Mouse (Mus musculus): ENCODE measurements around the gene Myrip.

The Myrip gene

DNA sequence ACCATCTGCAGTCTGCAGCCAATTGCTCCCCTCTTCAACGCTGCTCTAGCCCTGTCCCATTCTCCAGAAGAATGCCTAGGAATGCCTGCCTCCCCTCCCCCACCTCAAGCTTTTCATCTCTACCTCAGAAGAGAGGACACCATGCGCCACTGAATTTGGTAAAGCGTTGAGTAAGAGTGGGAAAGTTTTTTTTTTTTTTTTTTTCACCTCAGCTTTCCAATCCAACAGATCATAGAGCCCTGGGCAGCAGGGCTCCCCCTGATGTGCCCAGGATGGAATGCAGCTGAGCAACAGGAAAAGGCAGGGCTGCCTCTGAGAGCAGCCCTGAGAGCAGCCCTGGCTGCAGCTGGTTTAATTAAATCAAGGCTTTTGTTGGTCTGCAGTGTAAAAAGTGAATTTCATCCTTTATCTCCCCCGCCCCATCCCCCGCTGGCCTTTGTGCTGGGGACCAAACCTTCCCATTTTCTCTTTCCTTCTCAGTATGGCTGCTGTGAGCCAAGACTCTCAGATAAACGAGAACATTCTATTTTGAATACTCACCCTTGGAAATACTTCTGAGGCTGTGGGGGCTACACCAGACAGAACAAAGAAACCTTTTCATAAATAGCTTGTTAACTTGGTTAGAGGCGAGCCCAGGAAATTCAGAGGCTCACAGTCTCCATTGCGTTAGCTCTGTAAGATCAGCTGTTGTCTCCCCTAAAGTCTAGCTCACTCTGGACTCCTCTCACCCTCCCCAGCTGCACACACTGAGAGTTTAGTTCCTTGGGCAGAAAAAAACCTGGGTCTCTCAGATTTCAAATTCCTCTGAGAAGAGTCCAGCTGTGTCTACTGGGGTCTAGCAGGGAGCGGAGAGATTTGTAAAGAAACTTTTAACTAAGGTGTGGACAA lies 154.7 kb downstream of the Myrip start:
- no peak for DNase-seq (ENCODE audit: low read depth)

DNA sequence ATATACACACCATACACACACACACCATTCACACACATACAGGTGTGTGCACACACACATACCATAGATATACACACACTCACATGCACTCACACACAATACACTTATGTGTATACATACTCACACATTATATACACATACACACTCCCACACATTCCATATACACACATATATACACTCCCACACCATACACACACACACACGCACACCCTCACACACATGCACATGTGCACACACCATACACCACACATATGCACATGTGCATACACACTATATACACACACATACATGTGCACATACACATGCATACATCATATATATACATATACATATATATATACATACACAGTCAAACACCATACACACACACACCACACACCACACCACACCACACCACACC lies 169.1 kb downstream of the Myrip start:
- DNase-seq (ENCODE audit: low read depth), result no peak

DNA sequence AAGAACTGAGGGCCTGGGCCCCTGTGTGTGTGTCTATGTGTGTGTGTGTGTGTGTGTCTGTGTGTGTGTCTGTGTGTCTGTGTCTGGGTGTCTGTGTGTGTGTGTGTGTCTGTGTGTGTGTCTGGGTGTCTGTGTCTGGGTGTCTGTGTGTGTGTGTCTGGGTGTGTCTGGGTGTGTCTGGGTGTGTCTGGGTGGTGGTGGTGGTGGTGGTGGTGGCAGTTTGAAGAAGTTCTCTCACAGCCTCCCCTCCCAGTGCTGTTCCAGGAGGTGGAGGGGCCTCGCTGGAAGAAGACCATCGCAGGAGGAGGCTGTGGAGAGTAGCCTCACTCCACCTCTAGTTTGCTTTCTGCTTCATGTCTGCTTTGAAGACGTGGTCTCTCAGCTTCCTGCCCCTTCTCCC lies 180.3 kb downstream of the Myrip start:
- DNase-seq (ENCODE audit: low read depth), result no peak

DNA sequence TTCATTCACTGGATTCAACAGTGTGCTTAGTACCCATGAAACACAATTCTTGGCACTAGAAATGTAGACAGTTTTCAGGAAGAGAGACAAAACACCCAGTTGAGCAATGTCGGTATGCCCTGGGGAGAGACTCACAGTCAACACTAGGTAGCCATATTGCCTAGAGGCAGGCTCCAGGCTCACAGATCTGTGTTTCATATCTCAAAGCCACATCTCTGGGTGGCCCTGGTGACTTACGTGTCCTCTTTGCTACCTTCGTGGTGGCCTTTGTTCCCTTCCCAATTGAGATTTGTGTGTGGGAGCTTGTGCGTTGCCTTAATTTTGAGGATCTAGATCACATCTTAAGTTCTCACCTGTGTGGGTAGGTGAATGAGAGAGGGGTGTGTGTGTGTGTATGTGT lies 181.1 kb downstream of the Myrip start:
- no peak for DNase-seq (ENCODE audit: low read depth)

DNA sequence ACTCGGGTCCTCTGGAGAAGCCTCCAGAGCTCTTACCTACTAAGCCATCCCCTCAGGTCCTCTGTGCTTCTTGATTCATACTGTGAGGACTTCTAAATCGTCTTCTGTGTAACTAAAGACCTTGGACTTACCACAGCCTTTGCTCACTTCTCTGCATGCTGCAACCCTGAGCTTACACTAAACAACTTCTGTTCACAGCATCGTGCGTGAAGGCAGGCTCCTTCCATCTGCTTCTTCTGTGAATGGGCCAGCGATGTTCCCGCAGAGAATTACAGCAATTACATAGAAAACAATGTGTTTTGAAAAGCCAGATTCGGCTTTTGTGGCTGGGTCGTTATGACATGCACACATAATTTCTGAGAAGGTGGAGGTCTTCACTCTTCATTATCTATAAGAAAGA lies 181.8 kb downstream of the Myrip start:
- no peak for DNase-seq (ENCODE audit: low read depth)

DNA sequence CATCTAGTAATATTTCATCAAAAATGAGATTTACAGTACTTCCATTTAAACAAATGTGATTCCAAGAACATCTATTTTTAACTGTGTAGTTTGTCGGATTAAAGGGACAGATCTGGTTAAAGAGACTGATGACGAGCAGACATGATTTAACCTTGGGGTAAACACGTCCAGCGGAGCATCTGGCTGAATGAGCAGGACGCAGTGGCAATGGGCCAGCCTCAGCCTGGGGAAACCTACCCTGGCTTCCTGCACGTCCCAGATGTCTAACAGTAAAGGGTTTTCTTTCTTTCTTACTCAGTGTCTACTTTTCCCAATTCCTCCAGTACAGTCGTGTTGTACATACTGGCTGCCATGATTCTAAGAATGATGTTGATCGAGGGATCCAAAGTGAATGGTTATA lies 185.8 kb downstream of the Myrip start:
- no peak for DNase-seq (ENCODE audit: low read depth)

DNA sequence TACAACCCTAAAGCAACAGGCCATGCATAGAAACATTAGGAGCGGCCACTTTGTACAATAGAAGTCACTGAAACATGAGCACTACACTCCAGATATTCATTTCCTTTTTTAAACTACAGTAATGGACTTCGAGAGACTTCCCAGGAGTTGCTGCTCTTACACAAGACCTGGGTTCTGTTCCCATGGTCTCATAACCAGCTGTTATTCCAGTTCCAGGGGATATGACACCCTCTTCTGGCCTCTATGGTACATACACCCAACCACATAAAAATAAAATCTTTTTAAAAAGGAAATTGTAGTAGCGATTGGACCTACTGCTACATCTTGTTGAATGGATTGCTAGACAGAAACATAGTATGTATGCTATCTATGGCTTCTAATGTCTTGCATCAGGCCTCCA lies 190.2 kb downstream of the Myrip start:
- DNase-seq (ENCODE audit: low read depth), result peak; percentile 67

DNA sequence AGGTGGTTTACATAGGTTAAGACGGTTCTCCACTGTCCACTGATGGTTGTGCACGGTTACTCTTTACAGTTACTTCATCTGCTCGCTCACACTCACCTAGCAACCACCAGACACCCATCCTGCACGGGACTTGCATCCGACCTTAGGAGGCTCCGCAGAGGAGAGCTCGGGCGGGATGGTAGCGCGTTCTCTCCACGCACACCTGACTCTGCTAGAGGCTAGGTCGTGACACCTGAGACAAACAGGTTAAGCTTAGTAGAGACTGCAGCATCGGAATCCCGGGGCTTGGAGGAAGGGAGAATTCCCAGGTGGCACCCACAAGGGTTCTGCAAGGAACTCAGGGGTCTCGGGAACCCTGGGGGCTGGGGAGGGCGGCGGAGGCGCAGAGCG lies 190.7 kb downstream of the Myrip start, which contains the start of gene Eif1b:
Gene Eif1b (plus strand): TSS at position 223 of the 390 bp plus-strand sequence.
- no peak for DNase-seq (ENCODE audit: low read depth)

DNA sequence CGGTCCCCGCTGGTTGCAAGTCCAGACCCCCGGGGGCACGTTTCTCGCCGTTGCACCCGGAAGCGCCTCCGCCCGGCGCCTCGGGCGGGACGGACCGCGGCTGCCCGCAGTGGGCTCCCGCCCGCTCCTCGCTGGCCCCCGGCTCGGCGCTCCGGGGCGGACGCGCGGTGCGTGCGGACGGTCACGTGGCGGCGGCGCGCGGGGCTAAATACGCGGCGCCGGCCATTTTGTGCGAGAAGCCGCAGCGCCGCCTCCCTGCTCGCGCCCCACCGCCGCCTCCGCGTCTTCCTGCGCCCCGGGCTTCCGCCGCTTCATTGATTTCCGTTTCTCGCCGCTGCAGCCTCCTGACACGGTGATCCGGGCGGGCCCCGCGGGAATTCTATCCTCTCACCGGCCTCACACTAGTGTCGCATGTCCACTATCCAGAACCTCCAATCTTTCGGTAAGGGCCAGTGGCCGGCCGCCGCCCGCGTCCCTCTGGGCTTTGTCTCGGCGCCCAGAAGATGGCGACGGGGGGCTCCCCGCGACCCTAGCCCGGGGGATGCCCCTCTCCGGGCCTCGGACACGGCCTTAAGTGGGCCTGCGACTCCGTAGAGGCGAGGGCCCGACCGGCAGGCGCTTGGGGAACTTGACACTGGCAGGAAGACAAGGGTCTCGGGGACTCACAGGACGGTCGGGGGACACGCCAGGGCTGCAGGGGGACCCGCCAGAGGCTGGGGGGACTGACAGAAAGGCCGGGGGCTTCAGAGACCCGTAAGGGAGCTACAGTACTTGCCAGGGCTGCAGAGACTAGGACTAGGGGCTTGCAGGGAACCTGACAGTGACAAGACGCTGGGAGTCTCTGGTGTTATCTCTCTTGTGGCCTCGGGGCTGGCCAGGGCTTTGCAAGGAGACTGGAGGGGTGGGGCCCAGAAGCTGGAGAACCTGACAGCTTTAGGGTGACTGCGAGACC lies 191.4 kb downstream of the Myrip start:
- peak; percentile 68 for DNase-seq (ENCODE audit: low read depth)

DNA sequence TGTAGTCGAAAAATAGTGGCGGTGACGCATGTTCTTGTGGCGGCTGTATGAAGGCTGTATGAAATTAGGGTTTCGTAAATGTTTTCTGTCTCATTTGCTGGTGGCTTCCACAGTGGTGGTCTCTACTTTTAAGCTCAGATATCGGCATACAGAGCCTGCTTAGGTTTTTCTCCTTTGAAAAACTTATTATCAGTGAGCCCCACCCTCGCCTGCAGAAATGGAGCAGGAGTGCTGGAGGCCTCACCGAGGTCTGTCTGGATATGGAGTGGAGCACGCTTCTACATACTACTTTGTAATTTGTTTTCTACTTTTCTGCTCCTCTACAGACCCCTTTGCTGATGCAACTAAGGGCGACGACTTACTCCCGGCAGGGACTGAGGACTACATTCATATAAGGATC lies 192.5 kb downstream of the Myrip start:
- no peak for DNase-seq (ENCODE audit: low read depth)

DNA sequence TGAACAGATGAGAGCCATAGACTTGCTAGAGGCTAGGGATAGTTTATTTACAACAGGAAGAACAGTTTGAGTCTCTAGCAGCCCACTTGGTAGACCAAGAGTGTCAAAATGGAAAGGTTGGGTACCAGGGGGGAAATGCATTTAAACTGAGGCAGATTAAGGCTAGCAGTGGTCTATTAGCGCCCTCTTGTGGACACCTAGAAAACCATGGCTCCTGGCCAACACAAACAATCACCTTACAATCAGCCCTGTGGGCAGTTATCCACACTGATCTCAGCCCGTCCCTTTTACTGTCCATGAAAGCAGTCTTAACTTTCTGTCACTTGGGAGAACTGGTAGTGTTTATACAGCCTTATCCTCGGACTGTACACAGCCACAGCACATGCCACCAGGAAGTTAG lies 195.4 kb downstream of the Myrip start:
- DNase-seq (ENCODE audit: low read depth), result peak; percentile 78

DNA sequence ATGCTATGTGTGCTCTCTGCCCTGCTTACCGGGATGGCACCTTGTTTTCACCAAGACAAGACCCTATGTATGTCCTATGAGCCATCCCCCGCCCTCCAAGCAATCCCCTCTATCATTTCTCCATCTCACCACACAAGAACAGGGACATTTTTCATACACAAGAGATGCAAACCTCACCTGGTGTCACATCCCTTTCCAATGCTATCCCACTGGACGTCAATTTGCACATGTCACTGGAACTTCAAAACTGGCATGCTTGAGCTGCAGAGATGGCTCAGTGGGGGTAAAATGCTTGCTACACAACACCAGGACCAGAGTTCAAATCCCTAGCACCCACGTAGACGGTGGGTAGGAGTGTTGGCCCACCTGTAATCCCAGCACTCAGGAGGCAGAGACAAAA lies 196.7 kb downstream of the Myrip start:
- no peak for DNase-seq (ENCODE audit: low read depth)

DNA sequence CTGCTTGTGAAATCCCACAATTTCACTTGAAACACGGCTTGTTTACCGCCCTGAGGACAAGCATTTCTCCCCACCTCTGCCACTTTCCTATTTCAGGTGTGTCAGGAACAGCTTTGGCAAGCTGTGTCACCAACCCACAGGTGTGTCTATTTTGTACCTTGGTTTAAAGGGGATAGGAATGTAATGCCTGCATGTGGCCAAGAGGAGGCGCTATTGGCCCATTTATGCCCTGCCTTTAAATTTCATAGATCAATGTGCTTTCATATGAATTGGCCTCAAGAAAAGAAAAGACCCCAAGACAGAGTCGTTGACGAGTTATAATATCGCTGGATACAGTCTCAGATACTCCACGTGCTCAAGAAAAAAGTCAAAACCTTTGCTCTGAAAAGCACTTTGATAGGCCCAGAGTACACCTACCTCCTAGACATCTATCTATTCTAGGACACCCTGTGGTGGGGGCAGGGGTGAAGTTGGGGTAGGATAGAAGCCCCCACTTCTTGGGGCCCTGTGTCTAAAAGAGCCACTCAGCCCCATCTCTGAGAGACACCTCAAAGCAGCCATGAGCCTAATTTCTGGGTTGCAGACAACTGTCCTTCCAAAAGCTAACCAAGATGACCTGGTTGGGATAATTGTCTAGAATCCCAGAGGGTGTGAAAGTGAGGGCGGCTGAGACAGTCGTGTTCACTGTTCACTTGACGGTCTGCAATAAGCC lies 200.0 kb downstream of the Myrip start:
- peak; percentile 60 for DNase-seq (ENCODE audit: low read depth)

DNA sequence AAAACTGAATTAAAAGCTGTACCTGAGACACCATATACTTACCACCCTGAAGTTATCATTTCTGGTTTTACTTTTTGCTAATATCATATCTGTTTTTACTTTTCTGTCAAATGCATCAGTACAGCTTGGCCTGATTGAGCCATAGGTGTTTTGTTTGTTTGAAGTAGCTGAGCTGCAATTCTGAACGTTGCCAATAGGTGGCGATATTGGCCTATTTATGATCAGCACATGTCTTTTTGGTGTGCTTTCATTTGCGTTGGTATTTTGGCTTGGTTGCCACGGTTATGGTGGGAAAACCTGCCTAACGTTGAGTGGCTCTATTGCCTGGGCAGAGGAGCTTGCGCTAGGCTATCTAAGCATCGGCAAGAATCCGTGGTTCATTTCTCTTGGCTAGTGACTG lies 200.7 kb downstream of the Myrip start:
- peak; percentile 94 for DNase-seq (ENCODE audit: low read depth)

DNA sequence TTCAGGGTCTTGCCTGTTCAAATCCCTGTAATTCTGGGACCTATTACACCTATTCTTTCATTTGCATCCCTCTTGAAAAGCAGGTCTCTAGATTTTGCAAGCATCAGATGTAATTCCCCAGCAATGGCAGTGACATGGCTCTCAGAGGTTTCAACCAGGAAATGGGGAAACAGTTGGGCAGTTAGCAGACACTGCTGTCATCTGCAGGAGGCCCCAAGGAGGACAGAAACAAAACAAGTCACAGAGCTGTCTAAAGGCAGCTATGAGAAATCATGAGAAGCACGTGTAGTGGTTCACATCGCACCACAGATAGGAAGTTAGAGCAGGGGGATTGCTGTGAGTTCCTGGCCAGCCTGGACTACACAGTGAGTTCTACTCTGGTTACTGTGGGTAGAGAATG lies 203.1 kb downstream of the Myrip start:
- peak; percentile 63 for DNase-seq (ENCODE audit: low read depth)

DNA sequence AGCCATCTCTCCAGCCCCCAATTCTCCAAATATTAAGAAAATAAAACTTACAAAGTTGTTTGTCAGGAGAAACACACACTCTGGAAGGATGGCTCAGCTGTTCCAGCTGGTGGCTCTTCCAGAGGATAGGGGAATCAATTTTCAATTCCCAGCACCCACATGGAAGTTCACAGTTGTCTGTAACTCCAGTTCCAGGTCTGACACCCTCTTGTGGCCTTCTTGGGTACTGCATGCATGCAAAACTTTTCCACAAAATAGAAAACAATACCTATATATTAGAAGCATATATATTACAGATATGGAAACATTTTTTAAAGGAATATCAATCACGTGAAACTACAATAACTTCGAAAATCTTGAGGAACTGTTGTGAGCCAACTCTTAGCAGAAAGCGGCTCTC lies 210.5 kb downstream of the Myrip start:
- DNase-seq (ENCODE audit: low read depth), result no peak

DNA sequence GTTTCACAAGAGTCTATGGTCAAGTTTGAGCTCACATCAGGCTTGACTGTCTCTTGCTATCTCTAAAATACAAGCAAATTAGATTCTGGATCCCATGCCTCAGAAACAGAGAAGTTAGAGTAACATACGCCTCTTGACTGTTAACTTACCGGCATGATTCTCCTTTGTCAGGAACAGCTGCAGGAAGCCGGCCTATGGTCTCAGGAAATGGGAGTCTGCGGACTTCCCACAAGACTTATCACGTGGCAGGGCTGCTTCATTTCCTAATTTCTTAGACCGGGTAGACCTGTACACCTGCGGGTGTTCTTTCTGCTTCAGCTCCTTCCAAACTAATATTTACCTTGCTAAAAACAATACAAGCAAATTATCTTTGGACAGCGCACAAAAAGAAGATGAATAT lies 215.4 kb downstream of the Myrip start:
- peak; percentile 60 for DNase-seq (ENCODE audit: low read depth)

DNA sequence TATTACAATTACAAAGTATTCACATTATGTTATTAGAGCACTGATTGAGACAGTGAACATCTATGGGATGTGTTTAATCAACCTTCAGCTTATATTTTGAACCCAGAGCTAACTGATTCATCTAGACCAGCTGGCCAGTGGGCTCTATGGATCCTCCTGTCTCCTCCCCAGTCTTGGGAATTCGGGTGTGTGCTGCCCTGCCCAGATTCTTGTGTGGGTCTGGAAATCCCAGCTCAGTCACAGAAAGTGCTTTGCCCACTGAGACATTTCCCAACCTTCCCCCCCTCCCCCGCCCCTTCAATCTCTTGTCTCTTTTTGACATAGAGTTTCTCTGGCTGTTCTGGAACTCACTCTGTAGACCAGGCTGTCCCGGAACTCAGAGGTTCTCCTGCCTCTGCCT lies 217.6 kb downstream of the Myrip start:
- DNase-seq (ENCODE audit: low read depth), result no peak

DNA sequence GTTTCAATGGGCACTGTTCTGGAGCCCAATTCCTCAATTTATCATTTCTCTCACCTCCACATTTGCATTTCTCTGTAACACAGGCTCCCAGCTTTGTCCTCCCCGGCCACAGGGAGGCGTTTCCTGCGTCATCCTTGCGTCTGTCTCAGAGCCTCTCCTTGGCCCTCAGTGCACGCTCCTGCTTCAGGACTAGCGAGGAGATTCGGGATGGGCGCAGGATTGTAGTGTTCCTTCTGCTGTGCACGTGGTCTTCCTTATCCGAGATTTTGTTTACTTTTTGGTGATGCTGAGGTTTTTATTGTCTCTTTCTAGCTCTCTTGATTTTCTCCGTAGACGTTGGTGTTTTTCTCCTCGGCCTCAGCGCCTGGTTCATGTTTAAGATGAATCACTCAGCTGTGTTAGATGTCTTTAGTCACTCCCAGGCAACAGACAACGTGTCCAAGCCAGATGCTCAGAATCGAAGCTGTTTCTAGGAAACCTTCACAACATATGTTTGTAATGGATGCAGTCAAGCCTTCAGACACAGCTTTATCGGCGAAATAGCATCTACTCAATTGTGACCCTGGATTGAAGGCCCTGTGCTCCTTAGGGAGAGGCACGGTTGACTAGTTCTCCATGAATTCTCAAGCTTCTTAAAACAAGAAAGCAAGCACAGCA lies 218.3 kb downstream of the Myrip start:
- DNase-seq (ENCODE audit: low read depth), result no peak

DNA sequence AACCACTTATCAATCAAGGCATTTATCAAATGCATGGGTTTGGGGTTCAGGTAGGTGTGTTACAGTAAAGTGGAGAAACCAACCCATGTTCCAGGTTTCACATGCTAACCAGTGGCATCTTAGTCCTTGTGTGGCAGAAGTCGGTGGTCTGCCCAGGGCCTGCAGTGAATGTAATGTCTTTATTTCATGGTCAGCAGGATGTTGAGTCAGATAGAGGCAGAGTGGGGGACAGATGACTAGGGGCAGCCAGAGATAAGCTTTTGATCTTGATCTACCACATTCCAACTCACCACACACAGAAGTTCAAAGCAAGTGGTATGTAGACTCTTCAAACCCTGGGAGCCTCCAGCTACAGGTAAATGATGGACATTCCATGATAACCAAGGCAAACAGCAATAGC lies 219.8 kb downstream of the Myrip start:
- DNase-seq (ENCODE audit: low read depth), result peak; percentile 75
